Mouse (Mus musculus): ENCODE data around the gene Inmt.

The Inmt gene

DNA sequence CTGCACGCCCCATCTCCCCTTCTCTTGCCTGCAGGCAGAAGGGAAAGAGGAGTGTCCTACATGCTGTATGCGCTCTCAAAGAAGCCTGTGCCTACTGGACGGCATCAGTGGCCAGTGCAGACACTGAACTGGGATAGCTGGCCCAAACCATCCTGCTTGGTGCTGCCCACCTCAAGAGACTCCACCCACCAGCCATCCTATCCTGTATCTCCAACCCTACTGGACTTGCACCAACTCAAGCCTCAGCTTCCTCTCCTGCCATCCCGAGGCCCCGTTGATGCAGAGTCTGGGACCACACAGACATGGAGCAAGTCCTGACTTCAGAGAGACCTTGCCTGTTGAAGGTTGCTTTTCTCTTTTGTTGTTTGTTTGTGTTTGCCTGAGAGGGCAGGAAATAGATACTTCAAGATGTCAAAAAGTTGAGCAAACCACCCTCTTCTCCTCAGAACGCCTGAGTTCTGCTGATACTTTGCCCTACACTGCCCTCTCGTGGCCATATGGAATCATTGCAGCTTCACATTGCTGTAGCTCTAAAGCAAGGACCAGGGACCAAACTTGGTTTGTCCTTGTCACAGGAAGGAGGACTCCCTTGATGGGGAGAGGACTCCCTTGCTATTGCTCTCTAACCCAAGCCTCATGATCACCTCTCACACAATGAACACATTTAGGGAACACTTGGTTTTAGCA lies 7.9 kb downstream of the Inmt start:
- peak; percentile 79 for DNase-seq

DNA sequence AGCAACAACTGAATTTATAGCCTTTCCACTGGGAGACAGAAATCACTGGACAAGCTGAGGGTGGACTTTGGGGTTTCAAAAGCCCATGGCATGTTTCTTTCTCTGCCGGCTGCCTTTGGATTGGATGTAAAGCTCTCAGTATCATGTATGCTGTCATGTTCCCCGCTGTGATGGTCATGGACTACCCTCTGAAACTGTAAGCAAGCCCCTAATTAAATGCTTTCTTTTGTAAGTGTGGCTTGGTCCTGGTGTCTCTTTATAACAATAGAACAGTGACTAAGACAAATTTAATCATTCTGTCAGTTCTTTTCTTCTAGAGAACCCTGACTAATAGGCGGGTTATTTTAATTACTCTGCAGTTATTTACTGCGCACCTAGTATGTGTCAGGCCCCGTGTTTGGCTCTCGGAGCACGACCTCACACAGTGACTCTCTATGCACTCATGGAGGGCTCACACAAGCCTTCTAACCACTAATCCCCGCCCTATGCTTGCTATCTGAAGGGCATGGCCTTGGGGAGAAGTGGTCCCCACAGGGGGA lies 11.7 kb downstream of the Inmt start:
- no peak for DNase-seq

DNA sequence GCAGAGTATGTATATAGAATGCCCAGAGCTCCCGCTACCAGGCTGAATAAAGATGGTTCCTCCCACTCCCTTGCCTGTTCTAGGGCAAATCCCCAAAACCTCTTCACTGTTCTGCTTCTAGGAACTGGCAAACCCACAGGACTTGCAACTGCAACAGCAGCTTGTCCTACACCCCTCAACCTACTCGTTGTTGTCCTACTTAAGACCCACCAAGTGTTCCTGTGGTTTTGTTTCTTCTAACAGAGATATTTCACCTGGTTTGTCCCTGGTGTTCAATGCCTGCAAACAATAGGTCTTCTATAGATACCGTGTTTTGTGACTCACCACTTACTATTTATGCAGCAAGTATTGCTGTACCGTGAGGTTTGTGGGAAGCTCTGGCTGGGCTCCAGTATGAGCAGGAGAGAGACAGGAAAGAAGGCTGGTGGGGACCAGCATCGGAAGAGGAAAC lies 13.5 kb downstream of the Inmt start:
- DNase-seq, result no peak

DNA sequence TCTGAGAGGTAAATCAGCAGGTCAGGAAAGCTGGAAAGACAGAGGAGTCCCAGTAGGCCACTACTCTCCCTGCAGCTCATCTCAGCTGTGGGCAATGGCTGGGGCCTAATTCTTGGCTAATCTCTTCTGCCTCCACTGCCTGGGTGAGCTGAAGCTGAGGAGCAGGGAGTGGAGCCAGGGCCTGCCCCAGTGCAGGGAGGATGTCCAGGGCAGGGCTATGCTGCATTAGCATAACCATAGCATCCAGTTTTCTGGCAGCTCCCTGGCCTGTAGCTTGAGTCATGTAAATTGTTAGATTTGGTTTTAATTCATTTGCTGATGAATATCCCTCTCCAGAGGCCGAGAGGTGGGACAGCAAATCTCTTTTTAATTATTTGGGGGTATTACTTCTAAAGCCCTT lies 15.6 kb downstream of the Inmt start:
- no peak for DNase-seq

DNA sequence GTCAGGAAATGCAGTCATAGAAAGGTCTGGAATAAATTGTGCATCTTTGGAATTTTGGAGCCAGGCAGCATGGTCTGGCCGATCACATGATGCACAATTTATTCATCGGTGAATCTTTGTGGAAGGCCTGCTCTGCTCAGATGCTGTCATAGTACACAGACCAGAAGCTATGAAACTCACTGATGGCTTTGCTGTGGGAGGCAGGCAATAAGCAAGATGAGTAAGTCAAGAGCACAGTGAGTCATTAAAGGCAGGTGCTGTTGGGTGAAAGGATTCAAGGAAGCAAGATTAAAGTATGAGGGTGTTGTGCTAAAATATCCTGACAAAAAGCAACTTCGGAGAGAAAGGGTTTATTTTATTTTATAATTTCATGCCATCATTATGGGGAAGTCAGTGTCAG lies 22.6 kb downstream of the Inmt start:
- DNase-seq, result no peak

DNA sequence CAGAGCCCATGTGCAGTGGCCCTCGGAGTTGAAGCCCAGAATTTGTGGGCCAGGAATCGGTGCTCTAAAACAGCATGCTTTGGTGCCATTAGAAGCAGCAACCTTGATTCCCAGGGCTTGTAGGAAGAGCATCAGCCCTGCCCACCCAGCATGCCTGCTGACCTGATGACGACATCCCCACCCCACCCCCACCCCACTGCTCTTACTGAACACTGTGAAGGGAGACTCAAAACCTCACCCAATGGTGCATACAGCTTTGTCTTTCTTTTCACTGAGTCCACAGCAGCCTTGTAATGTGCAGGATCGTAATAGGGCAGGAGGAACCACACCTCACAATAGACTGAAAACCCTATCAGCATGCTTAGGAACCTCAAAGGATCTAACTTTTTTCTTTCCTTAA lies 28.7 kb downstream of the Inmt start:
- DNase-seq, result no peak

DNA sequence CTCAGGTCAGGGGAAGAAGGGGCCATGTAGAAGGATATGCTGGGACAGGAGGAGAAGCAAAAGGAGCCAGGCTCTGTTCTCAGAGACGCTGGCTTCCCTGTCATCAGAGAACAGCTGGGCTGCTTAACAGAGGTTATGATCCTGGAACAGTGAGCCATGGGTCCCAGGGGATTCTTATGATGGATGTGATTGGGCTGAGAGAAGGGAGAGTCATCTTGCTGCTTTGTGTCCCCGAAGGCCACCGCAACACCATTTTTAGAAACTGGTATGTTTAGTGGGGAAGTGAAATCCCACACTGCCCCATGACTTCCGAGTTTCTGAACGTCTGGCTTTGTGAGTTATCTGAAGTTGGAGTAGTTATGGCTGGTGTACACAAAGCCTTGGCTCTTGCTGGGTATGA lies 29.6 kb downstream of the Inmt start:
- DNase-seq, result peak; percentile 71

DNA sequence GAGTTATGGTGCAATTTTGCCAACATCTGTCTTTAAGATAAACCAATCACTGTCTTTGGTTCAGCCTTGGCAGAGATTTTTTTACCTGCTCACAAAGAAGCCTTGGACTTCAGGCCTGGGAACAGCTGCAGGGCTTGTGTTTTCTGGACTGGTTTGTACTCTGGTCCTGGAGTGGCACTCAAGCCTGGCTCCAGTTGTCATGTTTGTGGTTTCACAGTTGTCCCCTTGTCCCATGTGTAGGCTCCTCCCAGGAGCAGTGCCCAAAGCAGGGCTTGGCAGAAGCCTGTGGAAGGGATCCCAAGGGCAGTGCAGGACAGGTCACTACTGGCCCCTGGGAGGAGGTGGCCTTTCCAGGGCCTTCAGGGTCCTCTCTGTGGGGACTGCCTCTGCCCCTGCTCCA lies 36.5 kb downstream of the Inmt start:
- DNase-seq, result no peak

DNA sequence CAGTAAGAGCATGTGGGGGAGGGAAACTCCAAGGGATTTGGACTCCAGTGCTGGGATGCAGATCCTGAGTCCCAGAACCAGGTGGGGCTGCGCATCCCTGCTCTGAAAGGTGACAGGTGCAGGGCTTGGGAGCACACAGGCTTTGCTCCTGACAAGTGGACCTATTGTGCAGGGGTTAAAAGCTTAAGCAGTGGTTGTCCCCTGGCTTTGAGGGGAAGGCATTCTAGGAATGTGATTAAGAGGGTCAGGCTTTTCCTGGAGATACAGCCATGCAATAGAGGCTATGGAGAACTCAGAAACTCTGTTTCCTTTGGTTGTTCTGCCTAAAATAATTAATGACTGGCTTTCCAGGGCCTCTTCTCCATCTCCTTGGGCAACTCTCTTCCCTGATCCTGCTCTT lies 41.4 kb downstream of the Inmt start:
- DNase-seq, result no peak

DNA sequence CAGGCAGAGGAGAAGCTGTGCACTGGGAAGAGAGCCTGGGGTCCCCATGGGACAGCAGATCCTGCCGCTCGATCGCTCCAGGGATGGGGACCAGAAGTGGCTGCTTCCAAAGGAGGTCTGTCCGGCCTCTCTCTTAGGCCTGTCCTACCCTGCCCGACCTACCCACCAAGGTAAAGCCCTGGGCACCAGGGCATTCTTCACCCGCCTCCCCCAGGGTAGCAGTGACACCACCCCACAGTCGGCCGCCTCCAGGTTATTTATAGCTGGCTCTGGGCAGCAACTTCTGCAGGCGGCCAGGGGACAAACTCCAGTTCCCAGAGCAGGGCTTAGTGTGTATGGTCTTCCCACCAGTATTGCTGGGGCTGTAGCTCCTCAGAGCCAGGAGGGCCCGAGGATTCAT lies 42.0 kb downstream of the Inmt start, which contains the start of gene Crhr2:
TSS of gene Crhr2 (minus strand) at position 223 of the 400 bp plus-strand sequence.
- DNase-seq, result peak; percentile 19

DNA sequence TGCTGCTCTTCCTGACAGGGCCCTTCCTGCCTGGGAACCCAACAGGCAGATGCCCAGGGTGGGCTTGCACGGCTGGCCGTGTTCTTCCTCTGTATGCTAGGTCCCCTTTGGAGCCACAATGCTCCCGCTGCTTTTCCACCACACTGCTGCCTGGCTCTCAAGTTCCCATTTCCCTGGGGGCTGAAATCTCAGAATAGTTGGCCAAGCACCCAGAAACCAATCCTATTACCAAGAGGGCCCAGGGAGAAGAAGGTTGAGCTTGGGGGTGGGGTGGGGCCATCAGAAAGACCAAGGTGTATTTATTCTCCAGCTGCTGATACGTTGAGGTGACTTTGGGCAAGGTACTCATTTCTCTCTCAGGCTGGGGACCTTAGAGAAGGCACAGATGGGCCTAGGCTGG lies 43.5 kb downstream of the Inmt start:
- DNase-seq, result no peak

DNA sequence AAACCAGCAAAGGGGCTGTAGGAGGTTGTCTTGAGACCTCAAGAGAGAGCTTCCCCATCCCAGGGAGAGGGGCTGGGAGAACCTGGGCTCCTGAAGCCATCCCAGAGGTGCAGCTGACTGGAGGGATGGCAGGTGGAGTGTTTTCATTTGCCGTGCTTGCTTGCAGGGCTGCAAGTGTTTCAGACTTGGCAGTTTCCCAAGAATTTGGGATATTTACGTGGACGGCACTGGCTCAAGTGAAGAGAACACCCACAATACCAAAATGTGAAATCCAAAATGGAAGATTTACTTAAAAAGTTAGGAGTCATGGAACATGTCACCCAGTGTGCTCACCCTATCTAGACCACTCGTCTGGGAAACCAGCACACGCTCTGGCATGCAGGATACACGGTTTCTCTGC lies 44.2 kb downstream of the Inmt start:
- no peak for DNase-seq

DNA sequence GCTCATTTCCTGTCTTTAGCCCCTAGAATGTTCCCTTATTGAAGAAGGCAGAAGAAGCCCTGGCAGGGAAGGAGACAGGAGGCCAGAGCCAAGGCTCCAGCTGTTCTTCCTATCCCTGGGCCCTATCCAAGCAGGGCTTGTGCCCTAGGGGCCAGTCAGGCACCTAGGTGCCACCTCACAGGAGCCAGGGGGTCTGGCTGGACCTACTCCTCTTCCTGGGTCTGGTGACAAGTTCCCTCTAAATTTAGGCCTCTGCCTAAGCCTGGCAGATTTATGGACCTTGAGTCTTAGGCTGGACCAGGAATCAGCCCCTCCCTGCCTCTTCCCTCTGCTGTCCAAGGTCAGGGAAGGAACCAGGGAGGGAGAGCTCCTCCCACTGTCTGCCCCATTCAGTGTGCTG lies 46.5 kb downstream of the Inmt start:
- DNase-seq, result no peak

DNA sequence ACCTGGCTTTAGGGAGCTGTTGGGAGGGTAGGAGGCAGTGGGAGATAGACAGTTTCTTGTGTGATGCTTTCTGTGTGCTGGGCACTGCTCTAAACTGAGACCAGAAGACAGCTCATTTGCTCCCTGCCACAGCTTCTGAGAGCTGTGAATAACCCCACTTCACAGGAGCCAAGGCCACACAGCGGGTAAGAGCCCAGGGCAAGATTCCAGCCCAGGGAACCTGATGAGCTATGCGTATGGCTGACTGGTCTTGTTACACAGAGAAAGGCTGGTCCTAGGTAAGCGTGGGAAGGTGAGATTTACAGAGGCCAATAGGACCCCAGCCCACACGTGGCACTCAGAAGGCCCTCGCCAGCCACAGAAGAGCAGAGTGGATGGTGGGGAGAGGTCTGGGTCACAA lies 48.3 kb downstream of the Inmt start:
- no peak for DNase-seq

DNA sequence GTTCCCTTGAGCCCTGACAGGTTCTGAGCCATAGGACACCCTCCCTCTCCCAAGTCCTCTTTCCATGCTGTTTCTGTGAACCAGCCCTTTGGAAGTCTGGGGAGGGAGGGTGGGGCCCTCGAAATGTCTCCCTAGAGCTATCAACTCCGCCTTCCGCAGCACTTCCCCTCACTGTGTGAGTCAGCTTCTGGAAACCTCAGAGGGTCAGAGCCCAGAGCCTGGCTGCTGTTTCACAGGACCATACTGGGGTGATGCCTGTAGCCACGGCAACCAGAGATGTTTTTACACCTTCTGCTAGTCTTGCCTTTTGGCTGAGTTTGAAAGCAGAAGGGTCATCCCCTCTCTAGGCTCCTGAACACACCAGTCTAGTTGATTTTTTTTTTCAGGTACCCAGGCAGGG lies 51.8 kb downstream of the Inmt start:
- no peak for DNase-seq

All from kidney, postnatal 14 days (tissue).